Mouse (Mus musculus): ENCODE results near the gene Csnk2a1.

DNA sequence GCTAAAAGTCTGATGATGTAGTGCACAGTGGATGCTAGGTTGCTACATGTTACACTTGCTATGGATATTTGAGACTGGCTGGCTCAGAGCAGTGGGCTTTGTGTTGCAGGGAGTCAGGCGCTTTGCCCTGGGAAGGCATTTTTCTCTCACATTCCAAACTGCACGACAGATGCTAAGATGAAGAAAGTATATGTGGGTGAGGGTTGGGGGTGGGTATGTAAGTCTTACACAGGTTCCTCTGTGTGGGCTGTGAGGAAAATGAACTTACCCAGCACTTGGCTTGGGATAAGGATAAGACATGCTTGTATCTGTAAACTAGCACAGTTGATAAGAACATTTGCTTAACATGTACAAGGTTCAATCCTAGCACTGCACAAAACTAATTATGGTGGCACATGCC, 76.2 kb downstream of the Csnk2a1 start:
- TF ChIP-seq FLI1 (IDR thresholded peaks at IDR 0.05; ENCODE audit: low read length), result no peak
- no peak for TF ChIP-seq GATA1 (IDR thresholded peaks at IDR 0.05; ENCODE audit: borderline replicate concordance, low read length)

Data from megakaryocyte, embryonic 14.5 days (primary cell).